Mouse (Mus musculus) midbrain, embryonic 14.5 days (tissue): ENCODE data around the gene Stkld1. TPM values are rescaled to one million over a fixed set of nuclear protein-coding genes. Genes with fewer than 3 reads are reported as not detected.

Source experiments
- ATAC-seq: fragments of 200-750 bp; cut with Nextera tagmentation; 2 replicates; pipeline ENCODE4 v1.8.0; 2017; ENCODE audit warnings: moderate number of reproducible peaks, moderate library complexity; ENCODE audit not compliant: low FRiP score, low TSS enrichment
- DNase-seq: peaks from one replicate; pipeline ENCODE4 v3.0.0-alpha.2; 2015
- H3K27ac ChIP-seq: fragments of 300-500 bp; sonication (generic); replicated peaks from 2 replicates; pipeline ENCODE4 v1.5.1; 2014; ENCODE audit warnings: mild to moderate bottlenecking, low read depth, low read length, moderate library complexity
- H3K27me3 ChIP-seq: fragments of 300-500 bp; sonication (generic); 2 replicates; pipeline ENCODE4 v1.6.1; 2014; ENCODE audit warnings: low read length, control low read depth, mixed read lengths; ENCODE audit not compliant: control insufficient read depth, insufficient read depth
- H3K36me3 ChIP-seq: fragments of 300-500 bp; sonication (generic); 2 replicates; pipeline ENCODE4 v1.6.1; 2014; ENCODE audit warnings: low read length, control low read depth; ENCODE audit not compliant: control insufficient read depth, insufficient read depth
- H3K4me1 ChIP-seq: fragments of 300-500 bp; sonication (generic); 2 replicates; pipeline ENCODE4 v1.6.1; 2014; ENCODE audit warnings: mild to moderate bottlenecking, antibody characterized with exemption, low read length, control low read depth; ENCODE audit not compliant: control insufficient read depth, insufficient read depth
- H3K4me2 ChIP-seq: fragments of 300-500 bp; sonication (generic); 2 replicates; pipeline ENCODE4 v1.6.1; 2014; ENCODE audit warnings: mild to moderate bottlenecking, low read length, moderate library complexity
- H3K4me3 ChIP-seq: fragments of 300-500 bp; sonication (generic); replicated peaks from 2 replicates; pipeline ENCODE4 v1.5.1; 2014; ENCODE audit warnings: low read depth, low read length
- H3K9ac ChIP-seq: fragments of 300-500 bp; sonication (generic); replicated peaks from 2 replicates; pipeline ENCODE4 v1.6.1; 2014; ENCODE audit warnings: mild to moderate bottlenecking, low read length, moderate library complexity
- H3K9me3 ChIP-seq: fragments of 300-500 bp; sonication (generic); 2 replicates; pipeline ENCODE4 v1.6.1; 2016; ENCODE audit warnings: low read length, control low read depth, mixed read lengths; ENCODE audit not compliant: control insufficient read depth
- WGBS: fragments of 180-500 bp; shearing (Covaris S2); extraction: QIAGEN DNeasy Blood & Tissue Kit; methylation state at CpG from one replicate; pipeline ENCODE4 v1.1.7; 2014; 5-methylcytosine and 5-hydroxymethylcytosine counted together
- polyA plus RNA-seq: library from polyadenylated mRNA; unstranded; fragments of >200 nt; fragmentation: Nextera tagmentation; extraction: Ambion mirVana; gene quantifications from 2 replicates; pipeline ENCODE4 v1.2.1, GENCODE M21; 2014

Stkld1 gene
- polyA plus RNA-seq, 1 experiment from 2014 or later: 0.28 TPM

- no peak for ATAC-seq
- no peak overlapping the region for H3K4me3 ChIP-seq
- no peak overlapping the region for H3K9ac ChIP-seq
- no peak overlapping the region for H3K27ac ChIP-seq
- WGBS: 89% methylated on average over 17 of the region's 17 CpGs
- H3K36me3 ChIP-seq: peaks cover 36% of the 10 kb centered on the region
- H3K4me2 ChIP-seq: no peak overlapping the region
- no peaks in the 10 kb centered on the region for H3K27me3 ChIP-seq
- DNase-seq: no peak
- H3K9me3 ChIP-seq: no peaks in the 10 kb centered on the region
- peaks cover 44% of the 10 kb centered on the region for H3K4me1 ChIP-seq
Measured at GRCm38 (mm10) chr2:26913416-26914147, 20.3 kb upstream of the Stkld1 start.

GRCm38 (mm10) chr2:26914148-26914941 lies 19.5 kb upstream of the Stkld1 start:
- H3K9ac ChIP-seq: no peak overlapping the region
- H3K4me1 ChIP-seq: peaks cover 36% of the 10 kb centered on the region
- H3K4me3 ChIP-seq: no peak overlapping the region
- no peak overlapping the region; the same call in 1 of the 2 replicates for H3K4me2 ChIP-seq
- no peak for ATAC-seq
- 62% methylated on average over 8 of the region's 8 CpGs for WGBS
- no peak overlapping the region for H3K27ac ChIP-seq
- no peaks in the 10 kb centered on the region for H3K9me3 ChIP-seq
- no peaks in the 10 kb centered on the region for H3K27me3 ChIP-seq
- no peak for DNase-seq
- H3K36me3 ChIP-seq: peaks cover 43% of the 10 kb centered on the region

- Histone ChIP-seq H3K9me3 (no peaks in the 10 kb centered on the region), H3K27ac (peak within 1 kb of the TSS; percentile 83), H3K27me3 (no peaks in the 10 kb centered on the region), H3K36me3 (peaks cover 61% of the 10 kb centered on the region), H3K4me2 (peak within 1 kb of the TSS; percentile 98), H3K4me3 (peak within 1 kb of the TSS; percentile 73), H3K9ac (peak within 1 kb of the TSS; percentile 74), H3K4me1 (peaks cover 31% of the 10 kb centered on the region)
- WGBS: 2% methylated on average over 47 of the region's 47 CpGs
- ATAC-seq: peak; percentile 82
- peak; percentile 89 for DNase-seq
Measured at GRCm38 (mm10) chr2:26915927-26916728, 17.7 kb upstream of the Stkld1 start, which contains the start of the genes Surf2 and Surf1. TSS of gene Surf2 (plus strand) at chr2:26916367. TSS of gene Surf1 (minus strand) at chr2:26916530.

- WGBS: 4% methylated on average over 13 of the region's 13 CpGs
- ATAC-seq (0 out of 2 replicates have a peak, but pooled peaks have one; percentile 3), DNase-seq (no peak)
- no peaks in the 10 kb centered on the region for H3K9me3 ChIP-seq
- peaks cover 67% of the 10 kb centered on the region for H3K36me3 ChIP-seq
- peak overlapping the region; percentile 74 for H3K9ac ChIP-seq
- peaks cover 28% of the 10 kb centered on the region for H3K4me1 ChIP-seq
- no peaks in the 10 kb centered on the region for H3K27me3 ChIP-seq
- peak overlapping the region; percentile 98 for H3K4me2 ChIP-seq
- H3K27ac ChIP-seq: peak overlapping the region; percentile 83
- peak overlapping the region; percentile 73 for H3K4me3 ChIP-seq
Measured at GRCm38 (mm10) chr2:26916738-26917137, 17.1 kb upstream of the Stkld1 start.

- no peak for ATAC-seq
- H3K4me1 ChIP-seq: peaks cover 22% of the 10 kb centered on the region
- DNase-seq: no peak
- H3K9me3 ChIP-seq: no peaks in the 10 kb centered on the region
- H3K4me2 ChIP-seq: no peak overlapping the region
- no peak overlapping the region for H3K4me3 ChIP-seq
- H3K9ac ChIP-seq: no peak overlapping the region
- no peak overlapping the region for H3K27ac ChIP-seq
- no peaks in the 10 kb centered on the region for H3K27me3 ChIP-seq
- peaks cover 67% of the 10 kb centered on the region for H3K36me3 ChIP-seq
- whole genome bisulfite sequencing: 94% methylated on average over 3 of the region's 3 CpGs
Measured at GRCm38 (mm10) chr2:26919684-26920083, 14.2 kb upstream of the Stkld1 start.

DNA sequence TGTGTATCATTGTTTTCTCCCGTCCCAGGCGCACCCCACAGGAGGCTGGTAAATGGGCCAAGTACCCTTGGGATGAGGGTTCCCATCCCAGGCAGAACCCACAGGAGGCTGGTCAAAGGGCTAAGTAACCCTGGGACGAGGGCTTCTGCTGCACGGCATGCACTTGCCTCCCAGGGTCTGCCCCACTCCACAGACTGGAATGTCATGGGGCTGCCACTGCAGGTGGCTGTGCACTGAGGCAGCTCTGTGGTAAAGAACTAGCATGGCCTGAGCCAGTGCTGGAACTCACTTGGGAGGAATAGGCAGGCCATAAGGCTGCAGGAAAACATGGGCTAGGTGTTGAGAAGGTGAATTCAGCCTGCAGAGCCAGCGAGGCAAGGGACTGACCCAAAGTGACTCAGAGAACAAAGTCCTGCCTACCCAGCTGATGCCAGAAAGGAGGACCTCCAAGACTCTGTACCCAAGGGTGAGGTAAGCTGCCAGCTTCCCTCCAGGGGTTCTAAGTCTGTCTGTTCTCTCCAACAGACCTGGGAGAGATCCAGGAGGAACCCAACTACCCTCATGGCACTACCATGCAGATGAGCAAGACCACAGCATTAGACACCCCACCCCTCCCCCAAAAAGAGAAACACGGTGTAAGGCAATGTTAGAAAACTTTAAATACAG lies 13.5 kb upstream of the Stkld1 start:
- Histone ChIP-seq H3K36me3 (peaks cover 74% of the 10 kb centered on the region), H3K9ac (no peak overlapping the region), H3K4me3 (no peak overlapping the region), H3K4me2 (no peak overlapping the region), H3K27me3 (no peaks in the 10 kb centered on the region), H3K27ac (no peak overlapping the region), H3K4me1 (peaks cover 20% of the 10 kb centered on the region), H3K9me3 (no peaks in the 10 kb centered on the region)
- no peak for DNase-seq
- ATAC-seq: no peak
- 89% methylated on average over 6 of the region's 6 CpGs for WGBS

DNA sequence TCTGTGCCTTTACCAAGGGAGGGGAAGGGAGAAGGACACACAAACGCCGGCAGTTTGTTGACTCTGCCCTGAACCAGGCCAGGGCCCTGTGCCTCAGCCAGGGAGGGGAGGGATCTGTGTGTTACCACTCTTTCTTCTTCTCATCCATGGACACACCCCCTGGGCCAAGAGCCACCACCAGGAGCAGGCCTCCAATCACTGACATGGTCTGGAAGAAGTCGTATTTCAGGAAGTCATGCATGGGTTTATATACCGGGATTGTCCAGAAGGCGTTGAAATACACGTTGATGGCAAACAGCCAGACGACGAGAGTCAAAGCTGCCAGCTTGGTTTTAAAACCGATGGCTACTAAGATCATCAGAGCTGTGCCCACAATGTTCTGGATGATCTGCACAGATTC lies 12.1 kb upstream of the Stkld1 start:
- H3K27me3 ChIP-seq: no peaks in the 10 kb centered on the region
- no peak for DNase-seq
- no peak overlapping the region for H3K27ac ChIP-seq
- ATAC-seq: no peak
- no peak overlapping the region for H3K4me2 ChIP-seq
- no peak overlapping the region for H3K4me3 ChIP-seq
- H3K9me3 ChIP-seq: no peaks in the 10 kb centered on the region
- 85% methylated on average over 9 of the region's 9 CpGs for WGBS
- no peak overlapping the region for H3K9ac ChIP-seq
- H3K36me3 ChIP-seq: peaks cover 86% of the 10 kb centered on the region
- H3K4me1 ChIP-seq: peaks cover 14% of the 10 kb centered on the region
